Mouse (Mus musculus) leukemia stem cell, adult 10-12 weeks (primary cell): ENCODE data around the gene Lce1l. TPM values are rescaled to one million over a fixed set of nuclear protein-coding genes. Genes with fewer than 3 reads are reported as not detected.

Experiments
- polyA plus RNA-seq: library from polyadenylated mRNA; stranded (reverse); fragments of >175 nt; gene quantifications from 2 replicates; pipeline ENCODE4 v1.2.3, GENCODE M21; 2012; ENCODE audit warnings: low replicate concordance

Lce1l gene
- not detected in 2 replicates for polyA plus RNA-seq

DNA sequence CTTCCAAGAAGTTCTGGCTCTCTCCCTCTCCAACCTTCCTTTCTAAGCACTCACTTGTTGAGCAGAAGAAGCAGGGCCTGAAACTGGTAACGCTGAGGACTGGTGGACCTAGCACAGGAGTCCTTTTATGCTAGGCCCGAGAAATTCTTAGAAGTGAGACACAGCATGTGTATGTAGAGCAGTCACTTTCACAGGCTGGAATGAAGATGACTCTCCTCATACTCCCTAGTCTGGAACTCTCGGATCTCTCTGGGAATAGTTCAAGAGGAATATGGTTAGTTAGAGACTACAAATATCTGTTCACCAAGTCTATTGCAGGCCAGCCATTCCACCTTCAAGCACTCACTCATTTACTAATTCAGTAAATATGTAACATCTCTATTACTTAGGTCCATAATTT, at the start of gene Lce1l:
Gene Lce1l, minus strand, starts transcription at position 101 of the 400 bp plus-strand sequence.

DNA sequence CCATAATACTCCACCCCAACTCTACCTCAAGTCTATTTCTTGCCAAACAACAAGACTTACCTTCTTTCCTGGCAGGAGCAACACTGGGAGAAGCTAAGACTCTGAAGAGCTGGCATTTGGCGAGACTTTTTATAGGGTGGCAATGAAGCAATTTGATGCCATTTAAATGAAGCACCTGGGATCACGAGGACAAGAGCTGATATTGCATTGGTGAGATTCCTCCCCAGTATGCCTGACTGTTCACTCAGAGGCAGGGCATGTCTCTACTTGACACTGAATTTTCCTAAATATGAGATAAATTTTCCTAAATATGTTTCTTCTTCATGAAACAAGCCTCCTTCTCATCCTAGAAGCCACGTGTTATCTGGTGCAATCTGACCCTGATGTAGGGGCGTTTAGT, 19.0 kb upstream of the Lce1l start, which contains the start of gene 2310050C09Rik:
Gene 2310050C09Rik, minus strand, starts transcription at position 101 of the 400 bp plus-strand sequence.

DNA sequence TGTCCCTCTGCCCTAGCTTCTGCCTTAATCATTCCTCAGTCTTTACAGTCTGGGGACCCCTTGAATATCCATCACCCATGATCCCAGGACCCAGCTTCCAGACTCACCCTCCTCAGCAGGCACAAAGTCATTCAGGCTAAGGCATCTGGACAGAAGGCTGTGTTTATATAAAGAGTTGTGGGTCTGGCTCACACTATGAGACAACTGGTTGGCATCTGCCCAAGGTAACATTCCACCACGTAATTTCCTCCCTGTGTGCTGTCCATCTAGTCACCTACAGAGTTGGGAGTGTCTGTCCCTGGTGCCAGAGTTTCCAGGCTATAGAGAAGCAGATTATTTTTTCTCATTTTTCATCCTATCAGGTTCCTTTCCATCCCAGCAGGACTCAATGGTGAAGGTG, 24.0 kb downstream of the Lce1l start, which contains the start of gene Kprp:
Gene Kprp, minus strand, starts transcription at position 140 of the 400 bp plus-strand sequence.

DNA sequence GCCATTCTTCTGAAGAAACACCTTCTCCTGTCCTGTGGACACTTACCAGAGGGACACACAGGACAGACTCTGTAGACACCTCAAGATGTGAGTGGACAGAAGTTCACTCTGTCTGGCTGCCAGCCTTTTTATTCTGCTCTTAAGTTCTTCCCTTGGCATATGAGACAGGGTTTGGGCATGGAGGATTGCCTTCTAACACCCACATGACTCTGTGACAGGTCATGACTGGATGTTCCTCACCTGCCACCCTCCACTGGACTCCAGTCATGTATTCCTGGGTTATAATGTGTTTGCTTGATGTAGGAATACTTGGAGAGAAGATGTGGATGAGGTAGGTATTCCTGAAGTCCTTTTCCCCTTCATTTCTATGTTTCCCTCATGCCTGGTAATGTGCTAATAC, 43.3 kb downstream of the Lce1l start, which contains the start of gene Lce1k:
Gene Lce1k, minus strand, starts transcription at position 101 of the 400 bp plus-strand sequence.

Other genes starting within 250 kb of the Lce1l start
- gene 2210017I01Rik, start 243.8 kb downstream of the Lce1l start, polyA plus RNA-seq, result not detected in 2 replicates
- gene Lce6a, start 229.6 kb downstream of the Lce1l start, polyA plus RNA-seq, result not detected in 2 replicates
- gene Lce1a1, start 203.0 kb downstream of the Lce1l start, polyA plus RNA-seq, result not detected in 2 replicates
- gene Lce1b, start 194.4 kb downstream of the Lce1l start, polyA plus RNA-seq, result not detected in 2 replicates
- not detected in 2 replicates for gene Lce1a2, start 181.0 kb downstream of the Lce1l start, polyA plus RNA-seq
- gene Lce1c, start 172.0 kb downstream of the Lce1l start, polyA plus RNA-seq, result not detected in 2 replicates
- gene Lce1d, start 164.1 kb downstream of the Lce1l start, polyA plus RNA-seq, result not detected in 2 replicates
- not detected in 2 replicates for gene Lce1e, start 142.2 kb downstream of the Lce1l start, polyA plus RNA-seq
- not detected in 2 replicates for gene Lce1f, start 130.9 kb downstream of the Lce1l start, polyA plus RNA-seq
- gene Gm38119, start 112.2 kb downstream of the Lce1l start, polyA plus RNA-seq, result not detected in 2 replicates
- not detected in 2 replicates for gene Lce1g, start 98.9 kb downstream of the Lce1l start, polyA plus RNA-seq
- gene Lce1h, start 86.2 kb downstream of the Lce1l start, polyA plus RNA-seq, result not detected in 2 replicates
- gene Lce1i, start 72.4 kb downstream of the Lce1l start, polyA plus RNA-seq, result not detected in 2 replicates
- gene Lce1j, start 60.8 kb downstream of the Lce1l start, polyA plus RNA-seq, result not detected in 2 replicates
- gene Lce1k, start 43.4 kb downstream of the Lce1l start, polyA plus RNA-seq, result not detected in 2 replicates
- gene Kprp, start 24.0 kb downstream of the Lce1l start, polyA plus RNA-seq, result not detected in 2 replicates
- not detected in 2 replicates for gene 2310050C09Rik, start 18.9 kb upstream of the Lce1l start, polyA plus RNA-seq
- gene Lce3a, start 74.9 kb upstream of the Lce1l start, polyA plus RNA-seq, result not detected in 2 replicates
- not detected in 2 replicates for gene Lce3b, start 81.7 kb upstream of the Lce1l start, polyA plus RNA-seq
- gene Lce3c, start 93.2 kb upstream of the Lce1l start, polyA plus RNA-seq, result not detected in 2 replicates
- not detected in 2 replicates for gene Lce3d, start 106.1 kb upstream of the Lce1l start, polyA plus RNA-seq
- not detected in 2 replicates for gene Lce3e, start 115.8 kb upstream of the Lce1l start, polyA plus RNA-seq
- gene Lce3f, start 140.9 kb upstream of the Lce1l start, polyA plus RNA-seq, result not detected in 2 replicates
- not detected in 2 replicates for gene Crct1, start 164.4 kb upstream of the Lce1l start, polyA plus RNA-seq
- not detected in 2 replicates for gene Lce1m, start 167.8 kb upstream of the Lce1l start, polyA plus RNA-seq
- gene Gm4858, start 217.5 kb upstream of the Lce1l start, polyA plus RNA-seq, result not detected in 2 replicates